In the genomic region with DNA sequence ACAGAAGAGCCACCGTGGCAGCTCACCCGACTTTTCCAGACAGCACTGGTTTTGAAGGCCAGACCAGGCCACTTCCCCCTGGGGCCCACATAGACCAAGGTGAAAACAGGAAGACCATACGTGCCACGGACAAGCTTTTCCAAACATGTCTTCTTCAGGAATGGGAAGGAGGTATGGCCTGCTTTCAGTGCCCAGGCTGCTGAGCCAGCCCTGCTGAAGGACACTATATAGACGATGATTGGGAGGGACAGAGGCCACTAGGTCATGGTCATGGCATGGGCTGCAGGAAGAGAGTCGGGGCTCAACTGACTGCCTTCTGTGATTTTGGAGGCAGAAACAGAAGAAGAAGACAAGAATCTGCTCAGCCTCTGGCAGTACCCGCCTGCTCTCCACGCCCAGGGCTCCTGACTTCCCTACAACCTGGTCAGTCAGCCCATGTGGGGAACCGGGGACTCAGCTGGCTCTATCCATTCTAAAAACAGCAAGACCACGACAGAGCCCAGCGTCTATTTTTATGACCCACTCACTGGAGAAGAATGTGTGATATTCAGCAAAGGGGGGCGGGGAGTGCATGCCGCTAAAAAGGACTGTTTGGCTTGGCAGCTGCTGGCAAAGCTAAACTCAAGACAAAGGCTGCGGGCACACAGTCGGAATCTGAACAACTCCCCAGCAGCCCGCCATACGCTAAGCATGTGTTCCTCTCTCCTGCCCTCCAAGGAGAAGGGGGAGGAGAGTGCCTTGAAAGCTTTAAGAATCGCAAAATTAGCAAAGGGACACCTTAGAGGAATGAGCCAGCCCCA, we compare ENCODE assay signal across 8 mouse cellular contexts. TPM values are rescaled to one million over a fixed set of nuclear protein-coding genes. Genes with fewer than 3 reads are reported as not detected.
DNase-seq lines count a peak whose midpoint lies in the region; ATAC-seq and TF ChIP-seq lines count a peak whose summit lies in the region.

No protein-coding gene starts in this region.

- no peaks in the 10 kb centered on the region for H3K9me3 ChIP-seq in heart, embryonic 14.5 days (ENCODE audit: control insufficient read depth, low read length)
- no peaks in the 10 kb centered on the region for H3K9me3 ChIP-seq in stomach, embryonic 16.5 days (replicated peaks; ENCODE audit: control insufficient read depth, low read length)

- H3K27me3 ChIP-seq in heart, embryonic 14.5 days (ENCODE audit: control insufficient read depth, insufficient read depth, low read length): no peaks in the 10 kb centered on the region
- no peaks in the 10 kb centered on the region for H3K27me3 ChIP-seq in stomach, embryonic 16.5 days (ENCODE audit: control insufficient read depth, insufficient read depth, low read length)

- intact Hi-C loops in gastrocnemius, adult 2 months (cut with DNase I): loop anchor here (2.0 kb wide), 1 partner anchor 19 kb away; a partner anchor contains a TSS

- peak overlapping the region; percentile 85 for H3K27ac ChIP-seq in gastrocnemius, adult 2 months
- peak overlapping the region; percentile 9; the same call in 1 of the 2 replicates for H3K27ac ChIP-seq in cortical plate, adult 2 months (ENCODE audit: insufficient read depth, low read length)
- peak overlapping the region; percentile 100 for H3K27ac ChIP-seq in heart, embryonic 14.5 days (replicated peaks in 1 of 2; ENCODE audit: control insufficient read depth in 1 of 2, insufficient read depth in 1 of 2, low read depth in 2 of 2, low read length in 2 of 2)
- peak overlapping the region; percentile 75 for H3K27ac ChIP-seq in stomach, embryonic 16.5 days (ENCODE audit: low read length)

- H3K36me3 ChIP-seq in heart, embryonic 14.5 days (ENCODE audit: control insufficient read depth, insufficient read depth, low read length): peaks cover 45% of the 10 kb centered on the region
- H3K36me3 ChIP-seq in stomach, embryonic 16.5 days (ENCODE audit: control insufficient read depth, insufficient read depth, low read length): peaks cover 8% of the 10 kb centered on the region; the same call in 1 of the 2 replicates

- TF ChIP-seq POLR2A in cortical plate, adult 2 months (IDR thresholded peaks at IDR 0.05; ENCODE audit: extremely low read depth, insufficient read depth, low read length): no peak

- H3K4me3 ChIP-seq in gastrocnemius, adult 2 months: peak overlapping the region; percentile 40
- no peak overlapping the region for H3K4me3 ChIP-seq in cortical plate, adult 2 months (ENCODE audit: insufficient read depth, low read length)
- H3K4me3 ChIP-seq in heart, embryonic 14.5 days (ENCODE audit: control insufficient read depth in 1 of 2, insufficient read depth in 1 of 2, low read depth in 1 of 2, low read length in 2 of 2): peak overlapping the region in 1 of 2 experiments; percentile 9; a peak in 1 of 4 replicates
- H3K4me3 ChIP-seq in stomach, embryonic 16.5 days (replicated peaks; ENCODE audit: low read length): no peak overlapping the region

- H3K4me1 ChIP-seq in cortical plate, adult 2 months (ENCODE audit: control insufficient read depth, insufficient read depth, low read length): peaks cover 8% of the 10 kb centered on the region
- peaks cover 50 to 68% of the 10 kb centered on the region in 2 experiments for H3K4me1 ChIP-seq in heart, embryonic 14.5 days (ENCODE audit: control insufficient read depth in 2 of 2, insufficient read depth in 2 of 2, low read length in 2 of 2)
- peaks cover 21% of the 10 kb centered on the region for H3K4me1 ChIP-seq in stomach, embryonic 16.5 days (ENCODE audit: control insufficient read depth, insufficient read depth, low read length)

- TF ChIP-seq CTCF in gastrocnemius, adult 2 months (IDR thresholded peaks at IDR 0.05): no peak
- no peak for TF ChIP-seq CTCF in cortical plate, adult 2 months (IDR thresholded peaks at IDR 0.05; ENCODE audit: extremely low read depth, insufficient read depth, low read length)

- peak; percentile 62 for DNase-seq in gastrocnemius, adult 2 months
- DNase-seq in gastrocnemius, postnatal 10 days: no peak
- peak; percentile 66 to 67 for DNase-seq in kidney, postnatal 25 days
- DNase-seq in lung, postnatal 36 days: peak; percentile 88
- DNase-seq in embryo, embryonic 10 days (ENCODE audit: low spot score): no peak

- peak overlapping the region; percentile 54 for H3K4me2 ChIP-seq in heart, embryonic 14.5 days (ENCODE audit: low read length)
- no peak overlapping the region for H3K4me2 ChIP-seq in stomach, embryonic 16.5 days (ENCODE audit: low read depth, low read length)

- H3K9ac ChIP-seq in heart, embryonic 14.5 days (ENCODE audit: low read length): peak overlapping the region; percentile 78
- peak overlapping the region; percentile 44; the same call in 1 of the 2 replicates for H3K9ac ChIP-seq in stomach, embryonic 16.5 days (ENCODE audit: low read length)

- 9% methylated on average over 18 of the region's 18 CpGs for WGBS in heart, embryonic 14.5 days
- 40% methylated on average over 18 of the region's 18 CpGs for WGBS in stomach, embryonic 16.5 days

- peak; percentile 87 for ATAC-seq in heart, embryonic 14.5 days (ENCODE audit: insufficient number of reproducible peaks, insufficient read depth, low FRiP score, low read depth)
- peak; percentile 80 for ATAC-seq in stomach, embryonic 16.5 days (ENCODE audit: insufficient read depth, low FRiP score)

RNA-seq across cellular contexts. Expression of a gene that starts 19.4 kb away (rescaled TPM):
- 10 to 100 TPM; 10.4 to 17.3 TPM for total RNA-seq in gastrocnemius, adult 2 months (2021)
- 10 to 100 TPM; 31.7 to 42.0 TPM for total RNA-seq in gastrocnemius, postnatal 10 days (2021)
- 61.1 and 64.2 TPM in 2 replicates for polyA plus RNA-seq in cortical plate, adult 2 months (2012; rRNA removed)
- polyA plus RNA-seq in heart, embryonic 14.5 days (2014; fragmentation: Nextera tagmentation; extraction: Ambion mirVana): 64.1 and 66.2 TPM in 2 replicates
- 23.3 and 23.5 TPM in 2 replicates for polyA plus RNA-seq in stomach, embryonic 16.5 days (2015; fragmentation: Nextera tagmentation; extraction: Ambion mirVana)

Comparison
In these comparisons a context has a peak if more than half of its experiments do, and no peak if none do; other contexts are left out.
1. DNase-seq: peak in gastrocnemius, adult 2 months (single experiment), kidney, postnatal 25 days (2 of 2) and lung, postnatal 36 days (single experiment); none in gastrocnemius, postnatal 10 days (single experiment) and embryo, embryonic 10 days (single experiment).
2. H3K27ac ChIP-seq: peak in every context shown above with its lines; median percentile 100 in heart, embryonic 14.5 days; 85 in gastrocnemius, adult 2 months; 75 in stomach, embryonic 16.5 days; 9 in cortical plate, adult 2 months.